In genomic region chr4:106804201-106804909, GRCm38 (mm10) we compare ENCODE assay signal across 9 mouse cellular contexts. TPM values are rescaled to one million over a fixed set of nuclear protein-coding genes. Genes with fewer than 3 reads are reported as not detected.
A peak's percentile ranks its signal among the peaks of the same experiment; 100 is the strongest.
DNase-seq lines count a peak whose midpoint lies in the region; ATAC-seq and TF ChIP-seq lines count a peak whose summit lies in the region.
"Had no signal": no experiment of that assay in that cellular context is flagged by ENCODE, and none has a peak within 500 bp of the region (broad histone marks: within the 10 kb centered on the region; RNA-seq: fewer than 3 reads in every experiment).

No protein-coding gene starts in this region.

- no peaks in the 10 kb centered on the region for H3K4me1 ChIP-seq in heart, adult 2 months (ENCODE audit: control insufficient read depth, insufficient read depth, low read length)
- H3K4me1 ChIP-seq in embryonic facial prominence, embryonic 13.5 days, result peaks cover 21% of the 10 kb centered on the region
- peaks cover 45% of the 10 kb centered on the region for H3K4me1 ChIP-seq in limb, embryonic 10.5 days
- H3K4me1 ChIP-seq in midbrain, embryonic 10.5 days, result peaks cover 23% of the 10 kb centered on the region

- TF ChIP-seq POLR2A in heart, adult 2 months (IDR thresholded peaks at IDR 0.05; ENCODE audit: insufficient read depth, low read depth, low read length), result no peak

- H3K79me2 ChIP-seq in heart, adult 2 months (replicated peaks; ENCODE audit: control insufficient read depth, insufficient read depth, low read length), result no peaks in the 10 kb centered on the region

- no peak for TF ChIP-seq EP300 in heart, adult 2 months (IDR thresholded peaks at IDR 0.05; ENCODE audit: insufficient read depth, low read depth, low read length)

- peak overlapping the region; percentile 57 for H3K4me2 ChIP-seq in embryonic facial prominence, embryonic 13.5 days

- H3K9ac ChIP-seq in heart, adult 2 months (ENCODE audit: low read depth, low read length), result peak overlapping the region; percentile 22
- peak overlapping the region; percentile 65 for H3K9ac ChIP-seq in embryonic facial prominence, embryonic 13.5 days

- H3K27ac ChIP-seq in heart, adult 2 months, result peak overlapping the region; percentile 29; the same call in 1 of the 2 replicates
- no peak overlapping the region for H3K27ac ChIP-seq in embryonic facial prominence, embryonic 13.5 days
- peak overlapping the region; percentile 78 for H3K27ac ChIP-seq in limb, embryonic 10.5 days
- peak overlapping the region; percentile 69 for H3K27ac ChIP-seq in midbrain, embryonic 10.5 days (replicated peaks)

- no peaks in the 10 kb centered on the region for H3K27me3 ChIP-seq in heart, adult 2 months (ENCODE audit: control insufficient read depth, insufficient read depth, low read length)
- peaks cover 14% of the 10 kb centered on the region for H3K27me3 ChIP-seq in embryonic facial prominence, embryonic 13.5 days
- H3K27me3 ChIP-seq in limb, embryonic 10.5 days (ENCODE audit: low read depth, poor library complexity, severe bottlenecking), result no peaks in the 10 kb centered on the region; the same call in 1 of the 2 replicates
- H3K27me3 ChIP-seq in midbrain, embryonic 10.5 days (ENCODE audit: low read depth, poor library complexity, severe bottlenecking), result peaks cover 36% of the 10 kb centered on the region
- H3K27me3 ChIP-seq: Patski had no signal

- no peaks in the 10 kb centered on the region for H3K9me3 ChIP-seq in embryonic facial prominence, embryonic 13.5 days
- H3K9me3 ChIP-seq in limb, embryonic 10.5 days (replicated peaks), result no peaks in the 10 kb centered on the region
- no peaks in the 10 kb centered on the region; the same call in 1 of the 2 replicates for H3K9me3 ChIP-seq in midbrain, embryonic 10.5 days (replicated peaks)

- peak overlapping the region; percentile 45 for H3K4me3 ChIP-seq in heart, adult 2 months
- H3K4me3 ChIP-seq in embryonic facial prominence, embryonic 13.5 days, result peak overlapping the region; percentile 31
- H3K4me3 ChIP-seq in limb, embryonic 10.5 days, result peak overlapping the region; percentile 44
- H3K4me3 ChIP-seq in midbrain, embryonic 10.5 days, result peak overlapping the region; percentile 45

- intact Hi-C loops in heart, adult 2 months (cut with DNase I), result loop anchor here (5.0 kb wide), 1 partner anchor 358 kb away; no protein-coding TSS in a partner anchor
- intact Hi-C loops in heart, postnatal 14 days (cut with DNase I), result loop anchor here (10.0 kb wide), 1 partner anchor 360 kb away; no protein-coding TSS in a partner anchor

- WGBS in heart, adult 2 months, result 31% methylated on average over 16 of the region's 16 CpGs
- 41% methylated on average over 16 of the region's 16 CpGs for WGBS in embryonic facial prominence, embryonic 13.5 days
- 38% methylated on average over 16 of the region's 16 CpGs for WGBS in limb, embryonic 10.5 days
- 41% methylated on average over 16 of the region's 16 CpGs for WGBS in midbrain, embryonic 10.5 days

- ATAC-seq in embryonic facial prominence, embryonic 13.5 days (ENCODE audit: insufficient number of reproducible peaks, insufficient read depth, low FRiP score, low TSS enrichment, low read depth), result no peak
- ATAC-seq: Patski had no signal

- no peak for TF ChIP-seq CTCF in heart, adult 2 months (IDR thresholded peaks at IDR 0.05)

- peak in 1 of 2 experiments; percentile 46 for DNase-seq in heart, adult 2 months
- DNase-seq in heart, postnatal 14 days, result no peak
- no peak for DNase-seq in limb, embryonic 10.5 days (ENCODE audit: low spot score)
- DNase-seq in midbrain, embryonic 10.5 days (ENCODE audit: low spot score), result no peak
- DNase-seq in thymus, postnatal 14 days, result peak; percentile 41
- DNase-seq in ovary, postnatal 36 days (ENCODE audit: low spot score), result no peak
- DNase-seq in left cerebral cortex, adult 11 months (ENCODE audit: low spot score), result no peak

- H3K36me3 ChIP-seq in heart, adult 2 months (ENCODE audit: control insufficient read depth, insufficient read depth, low read length), result no peaks in the 10 kb centered on the region
- H3K36me3 ChIP-seq in embryonic facial prominence, embryonic 13.5 days, result no peaks in the 10 kb centered on the region
- H3K36me3 ChIP-seq in limb, embryonic 10.5 days, result no peaks in the 10 kb centered on the region
- H3K36me3 ChIP-seq in midbrain, embryonic 10.5 days, result no peaks in the 10 kb centered on the region

RNA-seq across cellular contexts. Expression of gene Acot11, which starts 0.4 kb away (rescaled TPM):
- total RNA-seq in heart, adult 2 months (2021), result 10 to 100 TPM; 27.5 to 48.6 TPM
- polyA plus RNA-seq in heart, adult 2 months (2012; rRNA removed), result 16.4 and 25.2 TPM in 2 replicates
- total RNA-seq in heart, postnatal 14 days (2021), result 10 to 100 TPM; 27.8 to 30.3 TPM
- polyA plus RNA-seq in embryonic facial prominence, embryonic 13.5 days (2015; fragmentation: Nextera tagmentation; extraction: Ambion mirVana), result 2.1 and 3.0 TPM in 2 replicates
- 9.0 and 10.7 TPM in 2 replicates for polyA plus RNA-seq in limb, embryonic 10.5 days (2016; fragmentation: Nextera tagmentation; extraction: Ambion mirVana)
- polyA plus RNA-seq in midbrain, embryonic 10.5 days (2016; fragmentation: Nextera tagmentation; extraction: Ambion mirVana), result 2.0 and 2.2 TPM in 2 replicates
